Mouse (Mus musculus): ENCODE results near the gene Dis3. TPM values are rescaled to one million over a fixed set of nuclear protein-coding genes. Genes with fewer than 3 reads are reported as not detected.
A peak's percentile ranks its signal among the peaks of the same experiment; 100 is the strongest.

Dis3 gene
- total and polyA plus RNA-seq, 3 experiments, result 33.9 to 92.6 (median 69.4) TPM

DNA sequence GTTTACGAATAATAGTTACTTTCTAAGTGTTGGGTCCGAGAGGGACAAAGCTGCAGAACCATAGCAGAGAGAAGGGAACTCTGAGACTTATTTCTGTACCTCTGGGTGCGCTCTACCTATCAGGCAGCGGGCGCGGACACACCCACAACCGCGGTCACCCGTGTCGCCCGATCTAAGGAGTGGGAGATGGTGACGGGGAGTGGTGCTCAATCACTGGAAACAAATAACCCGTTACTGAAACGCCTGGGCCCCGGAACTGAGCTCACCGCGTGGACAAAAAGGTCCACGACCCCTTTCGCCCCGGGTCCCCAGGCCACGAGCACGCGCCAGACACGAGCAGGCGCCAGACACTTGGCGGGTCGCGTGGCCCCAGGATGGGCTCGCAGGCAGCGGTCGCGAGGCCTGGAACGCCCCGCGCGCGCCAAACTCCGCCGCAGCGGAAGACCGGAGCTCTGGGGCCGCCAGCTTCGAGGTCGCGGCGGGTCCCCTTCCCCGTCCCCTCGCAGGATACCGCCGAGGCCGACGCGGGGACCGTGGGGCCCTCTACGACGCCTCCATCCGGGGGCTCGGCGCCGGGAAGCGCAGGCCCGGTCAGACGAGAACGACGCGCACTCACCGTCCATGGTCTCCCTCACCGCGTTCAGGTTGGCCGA is 54.1 kb downstream of the Dis3 start:
- TF ChIP-seq ZNF384 (IDR thresholded peaks at IDR 0.05; ENCODE audit: low read depth, low read length), result no peak
- peak; percentile 62; the same call in 1 of the 2 replicates for TF ChIP-seq MXI1 (IDR thresholded peaks at IDR 0.05; ENCODE audit: low read depth, low read length)
- Histone ChIP-seq H3K9me3 (replicated peaks; ENCODE audit: low read length) (no peaks in the 10 kb centered on the region), H3K4me3 (replicated peaks in 1 of 3; ENCODE audit: low read depth in 2 of 3, low read length in 2 of 3, poor library complexity in 1 of 3) (peak overlapping the region; percentile 58 to 94 (median 92)), H3K4me2 (ENCODE audit: insufficient read depth, low read depth, poor library complexity, severe bottlenecking) (peak overlapping the region; percentile 93; the same call in 1 of the 2 replicates), H3K27me3 (replicated peaks) (no peaks in the 10 kb centered on the region), H3K36me3 (replicated peaks in 1 of 2; ENCODE audit: control insufficient read depth in 1 of 2, insufficient read depth in 1 of 2, low read length in 1 of 2) (peaks cover 10 to 24% of the 10 kb centered on the region in 2 experiments), H3K9ac (ENCODE audit: insufficient read depth, low read depth) (peak overlapping the region; percentile 93), H3K27ac (ENCODE audit: insufficient read depth, low read depth) (peak overlapping the region; percentile 78), H3K4me1 (ENCODE audit: control insufficient read depth in 1 of 2, insufficient read depth in 2 of 2) (peaks cover 5 to 51% of the 10 kb centered on the region in 2 experiments; a peak in 3 of 4 replicates), H3K79me2 (replicated peaks; ENCODE audit: control insufficient read depth, extremely low read depth, insufficient read depth, poor library complexity, severe bottlenecking) (peaks cover 71% of the 10 kb centered on the region)
- in situ Hi-C loops (cut with MboI; ENCODE audit: low pct_ligation_motif_present, low pct_unique_long_range_greater_than_20kb, low sequenced_read_pairs) (no loop called here), dilution Hi-C loops (cut with MboI; ENCODE audit: extremely low pct_ligation_motif_present, extremely low pct_unique_long_range_greater_than_20kb, low sequenced_read_pairs) (no loop called here)
- DNase-seq (ENCODE audit: extremely low read depth), result peak; percentile 19

DNA sequence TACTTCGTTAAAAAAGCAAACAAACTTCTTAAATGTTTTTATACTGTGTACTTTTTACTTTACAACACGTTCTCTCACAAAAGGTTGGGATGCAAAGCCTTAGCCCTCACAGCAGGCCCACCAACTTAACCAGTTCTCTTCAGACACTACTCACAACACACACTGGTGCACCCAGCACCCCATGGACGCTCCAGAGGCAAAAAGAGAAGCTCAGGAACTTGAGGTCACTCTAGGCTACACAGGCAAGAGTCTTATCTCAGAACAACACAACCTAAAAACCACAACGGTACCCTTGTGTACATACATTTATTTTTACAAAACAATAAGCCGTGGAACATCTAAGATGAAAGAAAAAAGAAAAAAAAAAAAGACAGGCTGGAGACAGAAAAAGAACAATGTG is 54.9 kb downstream of the Dis3 start:
- H3K9me3 ChIP-seq (replicated peaks; ENCODE audit: low read length), result no peaks in the 10 kb centered on the region
- H3K4me1 ChIP-seq (ENCODE audit: control insufficient read depth in 1 of 2, insufficient read depth in 2 of 2), result peaks cover 5 to 52% of the 10 kb centered on the region in 2 experiments; a peak in 3 of 4 replicates
- no peaks in the 10 kb centered on the region for H3K27me3 ChIP-seq (replicated peaks)
- dilution Hi-C loops (cut with MboI; ENCODE audit: extremely low pct_ligation_motif_present, extremely low pct_unique_long_range_greater_than_20kb, low sequenced_read_pairs), result no loop called here
- no peak overlapping the region for H3K27ac ChIP-seq (ENCODE audit: insufficient read depth, low read depth)
- TF ChIP-seq MAFK (IDR thresholded peaks at IDR 0.05; ENCODE audit: insufficient replicate concordance, low read length), result no peak
- TF ChIP-seq NRF1 (IDR thresholded peaks at IDR 0.05; ENCODE audit: low read depth, low read length), result no peak
- TF ChIP-seq CHD1 (IDR thresholded peaks at IDR 0.05; ENCODE audit: low read depth, low read length), result no peak
- TF ChIP-seq CTCF (conservative IDR thresholded peaks at IDR 0.05 in 1 of 2, IDR thresholded peaks at IDR 0.05 in 1 of 2; ENCODE audit: low read depth in 2 of 2, low read length in 2 of 2), result no peak
- no peak for TF ChIP-seq IRF4 (IDR thresholded peaks at IDR 0.05; ENCODE audit: low read depth, low read length)
- no peak for TF ChIP-seq SMC3 (IDR thresholded peaks at IDR 0.05; ENCODE audit: low read depth, low read length)
- TF ChIP-seq TCF12 (IDR thresholded peaks at IDR 0.05; ENCODE audit: low read depth, low read length), result no peak
- TF ChIP-seq CHD2 (IDR thresholded peaks at IDR 0.05; ENCODE audit: low read length), result no peak
- no peak for TF ChIP-seq ZKSCAN1 (IDR thresholded peaks at IDR 0.05; ENCODE audit: borderline replicate concordance, low read depth, low read length)
- TF ChIP-seq KAT2A (IDR thresholded peaks at IDR 0.05; ENCODE audit: insufficient replicate concordance, low read length), result no peak
- no peak for TF ChIP-seq ETS1 (conservative IDR thresholded peaks at IDR 0.05; ENCODE audit: low read depth, low read length)
- no peak for TF ChIP-seq MAZ (IDR thresholded peaks at IDR 0.05; ENCODE audit: low read depth, low read length)
- H3K4me2 ChIP-seq (ENCODE audit: insufficient read depth, low read depth, poor library complexity, severe bottlenecking), result peak overlapping the region; percentile 93
- H3K9ac ChIP-seq (ENCODE audit: insufficient read depth, low read depth), result peak overlapping the region; percentile 93
- in situ Hi-C loops (cut with MboI; ENCODE audit: low pct_ligation_motif_present, low pct_unique_long_range_greater_than_20kb, low sequenced_read_pairs), result no loop called here
- H3K4me3 ChIP-seq (replicated peaks in 1 of 3; ENCODE audit: low read depth in 2 of 3, low read length in 2 of 3, poor library complexity in 1 of 3), result peak overlapping the region; percentile 58 to 94 (median 92)
- peaks cover 72% of the 10 kb centered on the region for H3K79me2 ChIP-seq (replicated peaks; ENCODE audit: control insufficient read depth, extremely low read depth, insufficient read depth, poor library complexity, severe bottlenecking)
- DNase-seq (ENCODE audit: extremely low read depth), result no peak
- peaks cover 6 to 22% of the 10 kb centered on the region in 2 experiments for H3K36me3 ChIP-seq (replicated peaks in 1 of 2; ENCODE audit: control insufficient read depth in 1 of 2, insufficient read depth in 1 of 2, low read length in 1 of 2)
